Mouse (Mus musculus): ENCODE results near the gene Spink4.
"Not testable (repeated sequence)": the region's sequence is repeated elsewhere in the genome, so short reads cannot be mapped to it uniquely, and the experiment has no call there.

The Spink4 gene

DNA sequence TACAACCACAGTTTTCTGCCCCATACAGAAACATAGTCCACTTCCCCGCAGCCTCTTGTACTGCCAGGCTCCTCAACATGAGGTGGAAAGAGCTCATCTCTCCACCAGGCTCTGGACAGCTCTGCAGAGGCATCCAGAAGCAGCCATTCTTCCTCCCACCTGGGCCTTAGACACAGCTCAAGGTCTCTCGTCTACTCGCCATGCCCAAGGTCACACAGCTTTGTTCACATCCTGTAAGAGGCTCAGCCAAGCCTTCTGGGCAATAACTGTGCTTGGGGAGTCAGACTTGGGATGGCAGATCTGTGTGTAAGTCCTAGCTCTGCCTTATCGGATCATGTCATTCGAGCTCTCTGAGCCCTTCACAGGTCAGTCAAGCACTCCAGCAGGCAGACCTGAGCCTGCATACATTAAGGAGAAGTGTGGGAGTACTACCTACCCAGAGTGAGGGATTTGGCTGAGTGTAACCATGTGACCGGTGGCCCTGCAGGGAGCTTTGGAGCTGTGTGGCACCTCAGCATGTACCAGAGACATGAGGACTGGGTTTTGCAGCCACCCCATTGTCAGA, 3.3 kb downstream of the Spink4 start:
- Histone ChIP-seq H3K36me3 (ENCODE audit: control insufficient read depth, insufficient read depth, low read length, poor library complexity, severe bottlenecking) (no peaks in the 10 kb centered on the region), H3K27me3 (ENCODE audit: control insufficient read depth, insufficient read depth, low read length, poor library complexity, severe bottlenecking) (no peaks in the 10 kb centered on the region)
- no peak for DNase-seq (ENCODE audit: low read depth, low spot score)

DNA sequence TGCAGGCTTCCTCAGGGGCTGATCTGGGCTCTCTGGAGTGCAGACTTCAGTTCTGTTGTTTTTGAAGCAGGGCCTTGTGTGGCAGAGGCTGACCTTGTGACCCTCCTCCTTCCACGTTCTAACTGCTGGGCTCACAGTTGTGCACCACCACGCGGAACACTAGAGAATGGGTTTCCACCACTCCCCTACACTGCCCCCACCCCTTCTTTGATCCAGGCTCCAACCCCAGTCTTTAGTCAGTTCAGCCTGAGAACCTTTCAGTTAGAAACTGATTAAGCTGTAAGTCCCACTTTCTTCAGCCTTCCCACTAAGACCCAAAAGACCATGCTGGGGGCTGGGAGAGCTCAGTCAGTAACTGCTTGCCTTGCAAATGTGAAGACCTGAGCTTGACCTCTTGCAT, 5.7 kb downstream of the Spink4 start:
- H3K36me3 ChIP-seq (ENCODE audit: control insufficient read depth, insufficient read depth, low read length, poor library complexity, severe bottlenecking) = no peaks in the 10 kb centered on the region
- no peaks in the 10 kb centered on the region for H3K27me3 ChIP-seq (ENCODE audit: control insufficient read depth, insufficient read depth, low read length, poor library complexity, severe bottlenecking)
- no peak for DNase-seq (ENCODE audit: low read depth, low spot score)

DNA sequence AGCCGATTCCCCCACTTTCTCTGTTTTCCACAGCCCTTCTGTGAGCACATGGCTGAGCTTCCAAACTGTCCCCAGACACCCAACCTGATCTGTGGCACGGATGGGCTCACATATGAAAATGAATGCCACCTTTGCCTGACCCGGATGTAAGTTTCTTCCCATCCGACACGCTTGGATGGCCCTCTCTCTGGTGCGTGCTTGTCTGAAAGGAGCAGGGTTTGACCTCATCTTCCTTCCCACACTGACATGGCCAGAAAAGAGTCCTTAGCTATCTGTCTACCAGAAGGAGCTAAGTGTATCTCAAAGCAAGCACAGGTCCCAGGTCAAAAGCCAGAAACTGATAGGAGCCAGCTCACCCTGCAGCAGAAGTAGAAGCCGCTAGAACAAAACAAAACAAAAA, 9.2 kb downstream of the Spink4 start:
- Histone ChIP-seq H3K36me3 (ENCODE audit: control insufficient read depth, insufficient read depth, low read length, poor library complexity, severe bottlenecking) (no peaks in the 10 kb centered on the region), H3K27me3 (ENCODE audit: control insufficient read depth, insufficient read depth, low read length, poor library complexity, severe bottlenecking) (no peaks in the 10 kb centered on the region)
- no peak for DNase-seq (ENCODE audit: low read depth, low spot score)

DNA sequence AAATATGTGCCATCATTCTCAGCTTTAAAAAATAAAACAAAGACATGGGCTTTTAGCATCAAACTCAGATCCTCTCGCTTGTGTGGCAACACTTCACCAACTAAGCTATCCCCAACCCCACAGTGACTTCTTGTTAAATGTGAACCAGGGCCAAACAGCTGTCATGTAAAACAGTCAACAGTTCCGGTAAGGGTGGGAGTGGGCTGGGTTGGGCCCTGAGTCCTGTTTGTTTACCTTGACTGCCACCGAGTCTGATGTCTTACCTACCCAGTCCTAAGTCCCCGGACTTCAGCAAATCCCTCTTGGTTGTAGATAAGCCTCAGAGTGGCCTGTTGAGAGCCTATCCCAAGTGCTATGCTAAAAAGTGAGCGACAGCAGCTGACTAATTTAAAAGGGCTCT, 13.8 kb downstream of the Spink4 start:
- no peaks in the 10 kb centered on the region for H3K27me3 ChIP-seq (ENCODE audit: control insufficient read depth, insufficient read depth, low read length, poor library complexity, severe bottlenecking)
- peaks cover 9% of the 10 kb centered on the region for H3K36me3 ChIP-seq (ENCODE audit: control insufficient read depth, insufficient read depth, low read length, poor library complexity, severe bottlenecking)
- no peak for DNase-seq (ENCODE audit: low read depth, low spot score)

DNA sequence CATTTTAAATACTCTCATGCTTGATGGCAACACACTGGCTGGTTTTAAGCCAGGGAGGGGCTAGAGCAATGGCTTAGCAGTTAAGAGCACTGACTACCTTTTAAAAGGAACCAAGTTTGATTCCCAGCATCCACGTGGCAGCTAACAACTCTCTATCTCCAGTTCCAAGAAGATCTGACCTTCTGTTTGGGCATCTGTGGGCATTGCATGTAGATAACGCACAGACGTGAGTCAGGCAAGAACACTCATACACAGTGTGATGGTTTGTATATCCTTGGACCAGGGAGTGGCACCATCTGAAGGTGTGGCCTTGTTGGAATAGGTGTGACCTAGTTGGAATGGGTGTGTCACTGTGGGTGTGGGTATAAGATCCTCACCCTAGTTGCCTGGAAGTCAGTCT, 14.5 kb downstream of the Spink4 start:
- DNase-seq (ENCODE audit: low read depth, low spot score); H3K27me3 ChIP-seq (ENCODE audit: control insufficient read depth, insufficient read depth, low read length, poor library complexity, severe bottlenecking): not testable (repeated sequence)
- peaks cover 12% of the 10 kb centered on the region for H3K36me3 ChIP-seq (ENCODE audit: control insufficient read depth, insufficient read depth, low read length, poor library complexity, severe bottlenecking)

DNA sequence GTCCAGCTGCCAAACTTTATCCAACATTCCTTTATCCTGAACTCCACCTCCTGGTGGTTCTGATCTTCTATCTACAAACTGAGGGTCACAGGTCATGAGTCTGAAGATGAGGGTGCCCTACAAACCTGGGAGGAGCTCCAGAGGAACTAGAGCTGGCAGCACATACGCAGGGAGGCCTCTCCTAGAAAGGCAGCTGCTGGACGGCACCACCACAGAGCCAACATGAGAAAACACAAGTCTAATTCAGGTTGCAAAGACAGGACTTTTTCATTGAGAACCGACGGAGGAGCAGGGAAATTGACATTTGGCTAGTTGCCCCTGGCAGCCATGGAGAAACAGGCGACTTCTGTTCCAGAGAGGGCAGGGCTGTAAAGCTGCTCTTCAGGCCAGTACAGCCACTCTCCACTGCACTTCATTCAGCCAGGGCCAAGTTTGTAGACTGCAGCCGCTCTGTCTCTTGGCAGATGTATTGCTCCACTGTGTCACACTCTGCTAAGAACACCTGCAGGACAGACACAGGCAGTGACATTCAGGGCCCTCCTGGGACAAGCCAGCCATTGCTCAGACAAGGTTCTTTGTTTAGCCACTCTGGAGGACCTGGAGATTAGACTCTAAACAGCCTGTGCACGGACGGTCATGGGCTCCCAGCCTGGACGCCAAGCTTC, 16.5 kb downstream of the Spink4 start:
- DNase-seq (ENCODE audit: low read depth, low spot score) = no peak
- peaks cover 27% of the 10 kb centered on the region for H3K36me3 ChIP-seq (ENCODE audit: control insufficient read depth, insufficient read depth, low read length, poor library complexity, severe bottlenecking)

DNA sequence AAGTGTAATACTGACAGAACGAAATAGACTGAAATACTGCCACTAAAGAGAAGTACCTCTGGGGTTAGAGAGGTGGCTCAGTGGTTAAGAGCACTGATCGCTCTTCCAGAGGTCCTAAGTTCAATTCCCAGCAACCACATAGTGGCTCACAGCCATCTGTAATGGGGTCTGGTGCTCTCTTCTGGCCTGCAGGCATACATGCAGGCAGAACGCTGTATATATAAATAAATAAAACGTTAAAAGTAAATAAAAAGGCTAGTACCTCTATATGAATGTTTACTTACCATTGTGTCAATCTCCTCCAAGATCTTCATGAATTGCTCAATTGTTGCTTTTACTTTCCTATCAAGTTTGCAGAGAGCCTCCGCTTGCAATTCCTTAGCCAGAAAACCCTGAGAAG, 18.9 kb downstream of the Spink4 start:
- Histone ChIP-seq H3K27me3 (ENCODE audit: control insufficient read depth, insufficient read depth, low read length, poor library complexity, severe bottlenecking) (no peaks in the 10 kb centered on the region), H3K36me3 (ENCODE audit: control insufficient read depth, insufficient read depth, low read length, poor library complexity, severe bottlenecking) (peaks cover 33% of the 10 kb centered on the region)
- DNase-seq (ENCODE audit: low read depth, low spot score) = no peak

More for the DNA sequence above, 16.5 kb downstream of the Spink4 start:
- no peaks in the 10 kb centered on the region for H3K27me3 ChIP-seq (ENCODE audit: control insufficient read depth, insufficient read depth, low read length, poor library complexity, severe bottlenecking)

DNA sequence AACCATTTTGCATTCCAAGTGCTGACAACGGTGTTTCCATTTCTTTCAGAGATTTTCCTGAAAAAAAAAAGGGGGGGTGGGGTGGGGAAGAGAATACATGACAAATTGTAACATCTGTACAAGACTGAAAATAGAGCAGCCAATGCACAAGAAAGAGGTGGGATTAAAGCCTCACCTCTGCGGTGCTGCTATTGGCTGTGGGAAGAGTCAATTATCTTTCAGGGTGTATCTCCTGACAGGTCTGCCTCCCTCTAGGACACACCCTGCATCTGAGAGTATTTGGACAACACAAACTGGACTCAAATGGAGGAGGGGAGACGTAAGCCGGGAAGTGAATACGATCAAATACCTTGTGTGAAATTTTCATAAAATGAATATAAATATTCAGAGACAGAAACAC, 23.8 kb downstream of the Spink4 start:
- DNase-seq (ENCODE audit: low read depth, low spot score) = no peak
- peaks cover 27% of the 10 kb centered on the region for H3K36me3 ChIP-seq (ENCODE audit: control insufficient read depth, insufficient read depth, low read length, poor library complexity, severe bottlenecking)
- H3K27me3 ChIP-seq (ENCODE audit: control insufficient read depth, insufficient read depth, low read length, poor library complexity, severe bottlenecking) = no peaks in the 10 kb centered on the region

DNA sequence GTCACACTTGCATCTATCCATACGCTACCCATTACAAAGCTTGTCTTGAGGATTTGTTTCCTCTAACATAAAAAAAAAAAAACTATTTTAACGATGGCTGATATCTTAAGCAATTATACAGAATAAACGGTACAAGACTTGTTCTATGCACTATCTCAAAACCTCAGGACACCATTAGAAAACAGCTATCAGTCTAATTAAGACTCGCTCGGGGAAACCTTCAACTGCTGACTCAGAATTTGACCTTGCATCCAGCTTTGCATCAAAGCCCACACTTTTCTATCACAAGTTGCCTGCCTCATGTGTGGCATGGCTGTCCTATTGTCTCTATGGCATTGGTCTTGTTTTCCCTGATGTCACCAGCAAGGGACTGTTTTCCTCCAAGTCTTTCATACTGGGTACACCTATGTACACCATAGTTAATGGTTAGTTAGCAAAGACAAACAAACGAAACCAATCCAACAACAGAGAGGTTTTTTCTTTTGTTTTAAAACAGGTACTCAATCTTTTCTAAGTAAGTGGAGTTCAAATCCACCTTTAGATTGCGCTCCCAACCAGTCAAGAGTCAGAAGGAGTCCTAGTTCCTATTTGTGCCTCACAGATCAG, 26.8 kb downstream of the Spink4 start:
- no peak for DNase-seq (ENCODE audit: low read depth, low spot score)
- peaks cover 9% of the 10 kb centered on the region for H3K36me3 ChIP-seq (ENCODE audit: control insufficient read depth, insufficient read depth, low read length, poor library complexity, severe bottlenecking)
- no peaks in the 10 kb centered on the region for H3K27me3 ChIP-seq (ENCODE audit: control insufficient read depth, insufficient read depth, low read length, poor library complexity, severe bottlenecking)

DNA sequence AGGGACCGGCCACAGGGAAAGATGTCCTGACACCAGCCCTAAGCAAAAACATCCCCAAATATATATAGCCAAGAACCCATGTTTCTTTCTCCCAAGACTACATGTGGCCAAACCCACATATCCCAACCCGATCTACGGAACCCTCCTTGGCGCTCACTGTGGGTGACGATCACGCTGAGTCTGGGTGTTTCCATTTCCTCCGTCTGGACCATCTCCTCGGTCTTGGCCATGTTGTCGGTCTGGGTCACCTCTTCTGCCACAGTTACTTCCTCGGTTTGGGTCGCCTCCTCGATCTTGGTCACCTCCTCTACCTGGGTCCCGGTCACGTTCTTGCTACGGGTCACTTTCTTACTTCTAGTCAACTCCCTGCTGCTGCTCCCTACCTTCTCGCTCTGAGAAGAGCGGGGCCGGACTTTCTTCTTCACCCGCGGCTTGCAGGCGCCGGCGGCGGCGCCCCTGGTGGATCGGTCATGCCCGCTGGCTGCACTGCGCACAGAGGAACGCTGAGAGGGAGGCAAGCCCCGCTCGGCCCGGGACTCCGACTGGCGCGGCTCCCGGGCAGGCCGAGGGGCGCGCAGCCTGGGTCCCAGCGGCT, 27.8 kb downstream of the Spink4 start:
- no peaks in the 10 kb centered on the region for H3K27me3 ChIP-seq (ENCODE audit: control insufficient read depth, insufficient read depth, low read length, poor library complexity, severe bottlenecking)
- DNase-seq (ENCODE audit: low read depth, low spot score) = no peak
- H3K36me3 ChIP-seq (ENCODE audit: control insufficient read depth, insufficient read depth, low read length, poor library complexity, severe bottlenecking) = peaks cover 6% of the 10 kb centered on the region

DNA sequence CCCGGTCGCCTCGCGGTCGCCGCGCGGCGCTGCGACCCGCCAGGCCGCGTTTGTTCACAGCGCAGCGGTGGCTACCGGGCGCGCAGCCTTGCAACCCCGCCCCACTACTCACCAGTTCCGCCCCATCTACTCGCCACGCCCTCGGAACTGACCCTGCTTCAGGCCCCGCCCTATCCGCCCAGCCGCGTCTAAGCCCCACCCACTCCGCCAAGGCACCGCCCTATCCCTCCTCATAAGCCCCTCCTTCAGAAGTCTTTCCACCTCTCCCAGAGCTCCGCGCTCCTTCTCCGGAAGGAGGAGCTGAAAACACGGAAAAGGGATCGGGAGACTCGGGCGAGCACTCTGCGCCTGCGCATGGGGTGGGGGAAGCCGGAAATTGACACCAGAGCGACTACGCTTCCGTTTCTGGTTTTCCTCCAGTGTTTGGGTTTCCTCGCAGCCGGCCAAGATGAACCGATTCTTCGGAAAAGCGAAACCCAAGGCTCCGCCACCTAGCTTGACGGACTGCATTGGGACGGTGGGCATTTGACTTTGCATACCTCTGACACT, 28.4 kb downstream of the Spink4 start, which contains the start of the genes Bag1 and Chmp5:
TSS of gene Bag1 (minus strand) at position 135 of the 549 bp plus-strand sequence.
TSS of gene Chmp5 (plus strand) at position 248 of the 549 bp plus-strand sequence.
- no peaks in the 10 kb centered on the region for H3K27me3 ChIP-seq (ENCODE audit: control insufficient read depth, insufficient read depth, low read length, poor library complexity, severe bottlenecking)
- peak; percentile 97 for DNase-seq (ENCODE audit: low read depth, low spot score)
- H3K36me3 ChIP-seq (ENCODE audit: control insufficient read depth, insufficient read depth, low read length, poor library complexity, severe bottlenecking) = peaks cover 5% of the 10 kb centered on the region; the same call in 1 of the 2 replicates

DNA sequence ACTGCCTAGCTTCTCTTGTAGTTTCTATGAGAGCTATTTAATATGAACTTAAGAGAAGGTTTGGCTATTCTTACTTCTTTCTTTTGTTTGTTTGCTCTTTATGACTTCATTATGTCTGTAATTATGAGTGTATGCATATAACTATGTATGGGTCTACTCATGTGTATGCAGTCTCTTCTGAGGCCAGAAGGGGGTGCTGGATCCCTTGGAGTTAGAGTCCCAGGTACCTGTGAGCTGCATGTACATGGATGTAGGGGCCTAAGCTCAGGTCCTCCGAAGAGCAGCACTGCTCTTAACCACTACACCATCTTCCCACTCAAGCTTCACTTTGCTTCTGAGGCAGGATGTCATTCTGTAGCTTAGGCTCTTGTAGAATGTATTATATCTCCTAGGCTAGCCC, 33.7 kb downstream of the Spink4 start:
- Histone ChIP-seq H3K36me3 (ENCODE audit: control insufficient read depth, insufficient read depth, low read length, poor library complexity, severe bottlenecking) (peaks cover 15% of the 10 kb centered on the region), H3K27me3 (ENCODE audit: control insufficient read depth, insufficient read depth, low read length, poor library complexity, severe bottlenecking) (no peaks in the 10 kb centered on the region)
- peak; percentile 59 for DNase-seq (ENCODE audit: low read depth, low spot score)

DNA sequence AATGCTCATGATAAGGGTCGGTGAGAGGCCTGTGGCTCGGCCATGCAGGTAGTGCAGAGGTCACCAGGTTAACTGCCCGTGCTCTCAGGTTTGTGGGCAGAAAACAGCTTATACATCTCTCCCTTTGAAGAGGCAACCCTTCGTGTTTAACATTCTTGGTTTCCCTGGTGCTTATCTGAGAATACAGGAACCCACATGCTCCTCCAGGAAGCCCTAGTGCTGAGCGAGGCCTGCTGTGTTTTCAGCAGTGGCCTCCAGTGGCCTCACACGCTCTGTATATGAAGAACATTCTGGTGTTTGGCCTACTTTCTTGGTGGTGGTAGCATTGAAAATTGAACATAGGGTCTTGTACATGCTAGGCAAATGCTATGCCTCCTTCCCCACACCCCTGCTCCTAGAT, 36.1 kb downstream of the Spink4 start:
- DNase-seq (ENCODE audit: low read depth, low spot score) = no peak
- H3K27me3 ChIP-seq (ENCODE audit: control insufficient read depth, insufficient read depth, low read length, poor library complexity, severe bottlenecking) = no peaks in the 10 kb centered on the region; the same call in 1 of the 2 replicates
- H3K36me3 ChIP-seq (ENCODE audit: control insufficient read depth, insufficient read depth, low read length, poor library complexity, severe bottlenecking) = peaks cover 30% of the 10 kb centered on the region

DNA sequence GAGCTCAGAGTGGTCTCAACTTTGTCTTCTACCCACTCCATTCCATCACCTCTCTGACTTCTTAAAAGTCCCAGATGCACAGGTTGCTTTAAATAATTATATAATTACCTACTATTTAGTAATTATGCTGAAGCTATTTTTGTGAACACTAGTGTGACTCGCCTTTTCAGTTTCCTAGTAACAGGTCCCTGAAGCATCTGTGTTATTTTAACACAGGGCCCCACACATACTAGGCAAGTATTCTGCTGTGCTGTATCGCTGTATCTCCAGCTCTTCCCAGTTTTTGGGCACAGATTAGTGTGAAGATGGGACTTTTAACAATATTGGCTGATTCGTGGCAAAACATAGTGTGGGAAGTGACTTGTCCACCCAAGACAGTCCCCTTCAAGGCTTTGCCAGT, 43.7 kb downstream of the Spink4 start:
- no peak for DNase-seq (ENCODE audit: low read depth, low spot score)
- H3K36me3 ChIP-seq (ENCODE audit: control insufficient read depth, insufficient read depth, low read length, poor library complexity, severe bottlenecking) = peaks cover 19% of the 10 kb centered on the region; the same call in 1 of the 2 replicates
- no peaks in the 10 kb centered on the region; the same call in 1 of the 2 replicates for H3K27me3 ChIP-seq (ENCODE audit: control insufficient read depth, insufficient read depth, low read length, poor library complexity, severe bottlenecking)

DNA sequence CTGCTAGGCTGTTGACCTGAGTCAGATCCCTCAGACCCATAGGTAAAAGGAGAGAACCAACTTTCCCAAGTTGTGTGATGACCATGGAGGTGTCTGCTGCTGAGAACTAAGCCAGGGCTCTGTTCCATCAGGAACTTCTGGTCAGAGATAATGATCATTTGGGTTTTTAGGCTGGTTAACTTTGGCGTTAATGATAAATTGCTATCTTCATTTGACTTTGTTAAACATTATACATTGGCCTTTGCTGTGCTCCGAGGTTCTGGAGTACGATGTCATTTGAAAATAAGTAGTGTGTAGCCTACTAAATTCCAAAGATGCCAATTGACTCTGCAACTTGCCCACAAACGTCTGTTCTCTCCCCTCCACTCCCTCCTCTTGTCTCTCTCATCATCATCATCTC, 49.3 kb downstream of the Spink4 start:
- no peak for DNase-seq (ENCODE audit: low read depth, low spot score)
- Histone ChIP-seq H3K36me3 (ENCODE audit: control insufficient read depth, insufficient read depth, low read length, poor library complexity, severe bottlenecking) (peaks cover 4% of the 10 kb centered on the region; the same call in 1 of the 2 replicates), H3K27me3 (ENCODE audit: control insufficient read depth, insufficient read depth, low read length, poor library complexity, severe bottlenecking) (no peaks in the 10 kb centered on the region)
